Mouse (Mus musculus): ENCODE measurements around the gene Fbxo40.

Fbxo40 gene

DNA sequence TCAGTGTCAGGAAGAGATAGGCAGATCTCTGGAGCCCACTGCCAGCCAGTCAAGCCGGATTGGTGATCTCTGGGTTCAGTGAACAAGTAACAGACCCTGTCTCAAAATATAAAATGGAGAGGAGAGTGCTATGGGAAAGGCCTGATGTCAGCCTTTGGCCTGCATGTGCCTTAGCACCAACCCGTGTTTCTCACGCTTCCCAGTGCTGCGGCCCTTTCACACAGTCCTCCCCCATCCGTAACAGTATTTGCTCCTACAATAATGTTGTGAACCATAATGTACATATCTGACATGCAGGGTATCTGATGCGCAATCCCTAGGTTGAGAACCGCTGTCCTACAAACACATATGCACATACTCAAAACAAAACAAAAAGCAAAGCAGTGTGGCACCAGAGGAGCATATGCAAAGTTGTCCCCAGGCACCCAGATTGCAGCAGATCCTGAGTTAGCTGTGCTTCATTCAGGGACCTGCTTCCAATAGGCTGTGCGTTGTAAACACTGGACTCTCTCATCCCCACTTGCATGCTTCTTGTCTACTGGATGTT, 69.1 kb downstream of the Fbxo40 start:
- DNase-seq, result no peak

- DNase-seq, result no peak
These were observed 69.9 kb downstream of the Fbxo40 start for GRCm38 (mm10) chr16:36920410-36920809.

DNA sequence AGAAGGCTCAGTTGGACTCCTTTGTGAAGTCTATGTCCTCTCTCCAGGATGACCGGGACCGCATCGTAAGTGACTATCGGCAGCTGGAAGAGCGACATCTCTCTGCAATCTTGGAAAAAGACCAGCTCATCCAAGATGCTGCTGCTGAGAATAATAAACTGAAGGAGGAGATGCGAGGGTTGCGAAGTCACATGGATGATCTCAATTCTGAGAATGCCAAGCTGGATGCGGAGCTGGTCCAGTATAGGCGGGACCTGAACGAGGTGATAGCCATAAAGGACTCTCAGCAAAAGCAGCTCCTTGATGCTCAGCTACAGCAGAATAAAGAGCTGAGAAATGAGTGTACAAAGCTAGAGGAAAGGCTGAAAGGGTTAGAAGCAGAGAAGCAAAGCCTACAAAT, 71.8 kb downstream of the Fbxo40 start:
- no peak for DNase-seq

GRCm38 (mm10) chr16:36914195-36914594, 76.1 kb downstream of the Fbxo40 start:
- no peak for DNase-seq
